Mouse (Mus musculus): ENCODE measurements at regions not wholly inside any gene's neighbourhood (a gene's known extent, or its start where the extent isn't known, plus 50 kb on each side); places are given as distances from the start of the nearest gene placed in this dataset.
A peak's percentile ranks its signal among the peaks of the same experiment; 100 is the strongest.
"Not testable (repeated sequence)": the region's sequence is repeated elsewhere in the genome, so short reads cannot be mapped to it uniquely, and the experiment has no call there.

- H3K27me3 ChIP-seq (ENCODE audit: control insufficient read depth, insufficient read depth, low read length) = no peaks in the 10 kb centered on the region
- no peak overlapping the region for H3K27ac ChIP-seq (ENCODE audit: insufficient read depth, low read depth, low read length)
- TF ChIP-seq POLR2A (IDR thresholded peaks at IDR 0.05; ENCODE audit: low read depth, low read length) = no peak
- TF ChIP-seq CTCF (IDR thresholded peaks at IDR 0.05; ENCODE audit: extremely low read depth, insufficient read length, insufficient replicate concordance, low read depth, low read length) = no peak
- WGBS = 31% methylated on average over 2 of the region's 2 CpGs
- no peak overlapping the region for H3K4me3 ChIP-seq (ENCODE audit: low read depth, low read length)
- H3K4me1 ChIP-seq (ENCODE audit: control insufficient read depth, insufficient read depth, insufficient read length, low read length) = peaks cover 12% of the 10 kb centered on the region; the same call in 1 of the 2 replicates
- H3K36me3 ChIP-seq (ENCODE audit: control insufficient read depth, insufficient read depth, low read length) = no peaks in the 10 kb centered on the region
Observed at GRCm38 (mm10) chr6:24318862-24319261, 151.0 kb upstream of the Slc13a1 start.

- TF ChIP-seq POLR2A (IDR thresholded peaks at IDR 0.05; ENCODE audit: low read depth, low read length) (no peak), CTCF (IDR thresholded peaks at IDR 0.05; ENCODE audit: extremely low read depth, insufficient read length, insufficient replicate concordance, low read depth, low read length) (no peak)
- H3K27me3 ChIP-seq (ENCODE audit: control insufficient read depth, insufficient read depth, low read length) = no peaks in the 10 kb centered on the region
Observed at GRCm38 (mm10) chr6:24310675-24311074, 142.8 kb upstream of the Slc13a1 start.

GRCm38 (mm10) chr6:24309810-24310209 lies 141.9 kb upstream of the Slc13a1 start:
- Histone ChIP-seq H3K4me3 (ENCODE audit: low read depth, low read length) (no peak overlapping the region), H3K27ac (ENCODE audit: insufficient read depth, low read depth, low read length) (no peak overlapping the region), H3K27me3 (ENCODE audit: control insufficient read depth, insufficient read depth, low read length) (no peaks in the 10 kb centered on the region), H3K4me1 (ENCODE audit: control insufficient read depth, insufficient read depth, insufficient read length, low read length) (peaks cover 5% of the 10 kb centered on the region; the same call in 1 of the 2 replicates), H3K36me3 (ENCODE audit: control insufficient read depth, insufficient read depth, low read length) (no peaks in the 10 kb centered on the region)
- WGBS = 22% methylated on average over 1 of the region's 1 CpGs
- TF ChIP-seq CTCF (IDR thresholded peaks at IDR 0.05; ENCODE audit: extremely low read depth, insufficient read length, insufficient replicate concordance, low read depth, low read length) (no peak), POLR2A (IDR thresholded peaks at IDR 0.05; ENCODE audit: low read depth, low read length) (no peak)

More at GRCm38 (mm10) chr6:24310675-24311074, 142.8 kb upstream of the Slc13a1 start:
- Histone ChIP-seq H3K27ac (ENCODE audit: insufficient read depth, low read depth, low read length) (peak overlapping the region; percentile 74; the same call in 1 of the 2 replicates), H3K4me3 (ENCODE audit: low read depth, low read length) (no peak overlapping the region), H3K36me3 (ENCODE audit: control insufficient read depth, insufficient read depth, low read length) (no peaks in the 10 kb centered on the region), H3K4me1 (ENCODE audit: control insufficient read depth, insufficient read depth, insufficient read length, low read length) (peaks cover 5% of the 10 kb centered on the region; the same call in 1 of the 2 replicates)
- 20% methylated on average over 2 of the region's 2 CpGs for WGBS

GRCm38 (mm10) chr6:24301681-24302080 lies 133.8 kb upstream of the Slc13a1 start:
- H3K4me3 ChIP-seq (ENCODE audit: low read depth, low read length) = no peak overlapping the region
- no peaks in the 10 kb centered on the region for H3K27me3 ChIP-seq (ENCODE audit: control insufficient read depth, insufficient read depth, low read length)
- no peaks in the 10 kb centered on the region for H3K4me1 ChIP-seq (ENCODE audit: control insufficient read depth, insufficient read depth, insufficient read length, low read length)
- H3K27ac ChIP-seq (ENCODE audit: insufficient read depth, low read depth, low read length) = no peak overlapping the region
- no peaks in the 10 kb centered on the region for H3K36me3 ChIP-seq (ENCODE audit: control insufficient read depth, insufficient read depth, low read length)
- TF ChIP-seq POLR2A (IDR thresholded peaks at IDR 0.05; ENCODE audit: low read depth, low read length) = no peak
- TF ChIP-seq CTCF (IDR thresholded peaks at IDR 0.05; ENCODE audit: extremely low read depth, insufficient read length, insufficient replicate concordance, low read depth, low read length) = no peak
- WGBS = 69% methylated on average over 4 of the region's 4 CpGs

GRCm38 (mm10) chr6:24301146-24301545 lies 133.3 kb upstream of the Slc13a1 start:
- no peak overlapping the region for H3K27ac ChIP-seq (ENCODE audit: insufficient read depth, low read depth, low read length)
- H3K4me3 ChIP-seq (ENCODE audit: low read depth, low read length) = no peak overlapping the region
- no peaks in the 10 kb centered on the region for H3K27me3 ChIP-seq (ENCODE audit: control insufficient read depth, insufficient read depth, low read length)
- H3K4me1 ChIP-seq (ENCODE audit: control insufficient read depth, insufficient read depth, insufficient read length, low read length) = no peaks in the 10 kb centered on the region
- no peaks in the 10 kb centered on the region for H3K36me3 ChIP-seq (ENCODE audit: control insufficient read depth, insufficient read depth, low read length)
- TF ChIP-seq CTCF (IDR thresholded peaks at IDR 0.05; ENCODE audit: extremely low read depth, insufficient read length, insufficient replicate concordance, low read depth, low read length) (no peak), POLR2A (IDR thresholded peaks at IDR 0.05; ENCODE audit: low read depth, low read length) (no peak)
- WGBS = 78% methylated on average over 2 of the region's 2 CpGs

- Histone ChIP-seq H3K27me3 (ENCODE audit: control insufficient read depth, insufficient read depth, low read length) (no peaks in the 10 kb centered on the region), H3K27ac (ENCODE audit: insufficient read depth, low read depth, low read length) (no peak overlapping the region), H3K4me1 (ENCODE audit: control insufficient read depth, insufficient read depth, insufficient read length, low read length) (no peaks in the 10 kb centered on the region), H3K4me3 (ENCODE audit: low read depth, low read length) (no peak overlapping the region), H3K36me3 (ENCODE audit: control insufficient read depth, insufficient read depth, low read length) (no peaks in the 10 kb centered on the region)
- WGBS = 83% methylated on average over 5 of the region's 5 CpGs
- TF ChIP-seq CTCF (IDR thresholded peaks at IDR 0.05; ENCODE audit: extremely low read depth, insufficient read length, insufficient replicate concordance, low read depth, low read length) (no peak), POLR2A (IDR thresholded peaks at IDR 0.05; ENCODE audit: low read depth, low read length) (no peak)
Observed at GRCm38 (mm10) chr6:24298562-24299212, 130.8 kb upstream of the Slc13a1 start.

- 77% methylated on average over 2 of the region's 2 CpGs for WGBS
- H3K4me1 ChIP-seq (ENCODE audit: control insufficient read depth, insufficient read depth, insufficient read length, low read length); H3K4me3 ChIP-seq (ENCODE audit: low read depth, low read length); H3K27ac ChIP-seq (ENCODE audit: insufficient read depth, low read depth, low read length); H3K27me3 ChIP-seq (ENCODE audit: control insufficient read depth, insufficient read depth, low read length); H3K36me3 ChIP-seq (ENCODE audit: control insufficient read depth, insufficient read depth, low read length): not testable (repeated sequence)
Observed at GRCm38 (mm10) chr6:24288757-24289156, 120.9 kb upstream of the Slc13a1 start.

Measured in small intestine, adult 2 months (tissue).